Mouse (Mus musculus): ENCODE results near the gene Map2k7. TPM values are rescaled to one million over a fixed set of nuclear protein-coding genes. Genes with fewer than 3 reads are reported as not detected.

Gene Map2k7
- 16.4 and 27.4 TPM in 2 replicates for polyA plus RNA-seq (2021; fragmentation: Nextera tagmentation)
- long read RNA-seq, experiment 1, transcript Map2k7-202 (12 exons, 3,525 nt): minor isoform, 29 of 140 reads
- long read RNA-seq, experiment 1, transcript Map2k7-206 (11 exons, 3,497 nt): major isoform, 69 of 140 reads
- long read RNA-seq, experiment 1, transcript Map2k7-201 (13 exons, 1,626 nt): minor isoform, 8 of 140 reads
- long read RNA-seq, experiment 1, transcript Map2k7-207 (12 exons, 1,578 nt): minor isoform, 14 of 140 reads
- long read RNA-seq, experiment 1, partial matches to known transcripts: 6 of 140 reads
- long read RNA-seq, experiment 1, other reads (novel, unspliced or antisense): 12 of 140 reads
- long read RNA-seq, experiment 2, partial matches to known transcripts: 1 of 5 reads
- long read RNA-seq, experiment 2, other reads (novel, unspliced or antisense): 0 of 5 reads

GRCm38 (mm10) chr8:4238434-4239192, at the start of gene Map2k7, which contains the start of gene Gm49320:
TSS of gene Map2k7 (plus strand) at chr8:4238740.
TSS of gene Gm49320 (plus strand) at chr8:4238865.

GRCm38 (mm10) chr8:4216791-4217621, 21.5 kb upstream of the Map2k7 start, which contains the start of gene Prr36:
TSS of gene Prr36 (minus strand) at chr8:4217459.

GRCm38 (mm10) chr8:4226739-4227347, 11.7 kb upstream of the Map2k7 start, which contains the start of gene Lrrc8e:
TSS of gene Lrrc8e (plus strand) at chr8:4226827.

GRCm38 (mm10) chr8:4247951-4248540, 9.5 kb downstream of the Map2k7 start, which contains the start of gene Tgfbr3l:
TSS of gene Tgfbr3l (plus strand) at chr8:4248214.

GRCm38 (mm10) chr8:4252934-4253841, 14.6 kb downstream of the Map2k7 start, which contains the start of gene Snapc2:
TSS of gene Snapc2 (plus strand) at chr8:4253080.

GRCm38 (mm10) chr8:4259125-4259804, 20.7 kb downstream of the Map2k7 start, which contains the start of gene Ctxn1:
TSS of gene Ctxn1 (minus strand) at chr8:4259274.

GRCm38 (mm10) chr8:4275275-4276110, 37.0 kb downstream of the Map2k7 start, which contains the start of gene Timm44:
TSS of gene Timm44 (minus strand) at chr8:4275913.

Other genes with a start within 250 kb of the Map2k7 start
- gene Cd209f, start 132.9 kb upstream of the Map2k7 start, polyA plus RNA-seq (2021; fragmentation: Nextera tagmentation): 2.2 and 3.6 TPM in 2 replicates
- 0.92 and 1.0 TPM in 2 replicates for gene Cd209g, start 104.6 kb upstream of the Map2k7 start, polyA plus RNA-seq (2021; fragmentation: Nextera tagmentation)
- 26.2 and 31.9 TPM in 2 replicates for gene Evi5l, start 72.2 kb upstream of the Map2k7 start, polyA plus RNA-seq (2021; fragmentation: Nextera tagmentation)
- gene Prr36, start 21.3 kb upstream of the Map2k7 start, polyA plus RNA-seq (2021; fragmentation: Nextera tagmentation): 10.1 and 29.3 TPM in 2 replicates
- not detected in 2 replicates for gene Lrrc8e, start 11.9 kb upstream of the Map2k7 start, polyA plus RNA-seq (2021; fragmentation: Nextera tagmentation)
- gene Gm49320, start 125 bp downstream of the Map2k7 start, polyA plus RNA-seq (2021; fragmentation: Nextera tagmentation): 0.04 TPM in 1 of 2 replicates, not detected in the other
- gene Tgfbr3l, start 9.5 kb downstream of the Map2k7 start, polyA plus RNA-seq (2021; fragmentation: Nextera tagmentation): 0.68 TPM in 1 of 2 replicates, not detected in the other
- 37.0 and 43.5 TPM in 2 replicates for gene Snapc2, start 14.3 kb downstream of the Map2k7 start, polyA plus RNA-seq (2021; fragmentation: Nextera tagmentation)
- gene Ctxn1, start 20.5 kb downstream of the Map2k7 start, polyA plus RNA-seq (2021; fragmentation: Nextera tagmentation): 805 and 1,080 TPM in 2 replicates
- 31.6 and 51.3 TPM in 2 replicates for gene Timm44, start 37.2 kb downstream of the Map2k7 start, polyA plus RNA-seq (2021; fragmentation: Nextera tagmentation)
- gene Ccl25, start 86.5 kb downstream of the Map2k7 start, polyA plus RNA-seq (2021; fragmentation: Nextera tagmentation): 17.9 and 19.3 TPM in 2 replicates
- 36.1 and 55.5 TPM in 2 replicates for gene Elavl1, start 86.7 kb downstream of the Map2k7 start, polyA plus RNA-seq (2021; fragmentation: Nextera tagmentation)